Mouse (Mus musculus) heart, postnatal 0 days (tissue): ENCODE data around the gene Gmds. TPM values are rescaled to one million over a fixed set of nuclear protein-coding genes. Genes with fewer than 3 reads are reported as not detected.

Experiments
- ATAC-seq: fragments of 200-750 bp; cut with Nextera tagmentation; 2 replicates; pipeline ENCODE4 v1.8.0; 2017; ENCODE audit warnings: low read depth, moderate number of reproducible peaks, moderate library complexity; ENCODE audit not compliant: insufficient read depth
- DNase-seq: peaks from one replicate; pipeline ENCODE4 v3.0.0-alpha.2; 2016; ENCODE audit warnings: low spot score
- H3K27ac ChIP-seq: fragments of 300-500 bp; sonication (generic); 2 replicates; pipeline ENCODE4 v1.5.1; 2014; ENCODE audit warnings: low read depth, mild to moderate bottlenecking
- H3K27me3 ChIP-seq: fragments of 300-500 bp; sonication (generic); 2 replicates; pipeline ENCODE4 v1.6.1; 2014; ENCODE audit warnings: low read length, mixed read lengths; ENCODE audit not compliant: control insufficient read depth, insufficient read depth
- H3K36me3 ChIP-seq: fragments of 300-500 bp; sonication (generic); replicated peaks from 2 replicates; pipeline ENCODE4 v1.6.1; 2014; ENCODE audit warnings: low read length, mixed read lengths; ENCODE audit not compliant: control insufficient read depth, insufficient read depth
- H3K4me1 ChIP-seq: fragments of 300-500 bp; sonication (generic); 2 replicates; pipeline ENCODE4 v1.6.1; 2014; ENCODE audit warnings: antibody characterized with exemption; ENCODE audit not compliant: control insufficient read depth, insufficient read depth
- H3K4me2 ChIP-seq: fragments of 300-500 bp; sonication (generic); 2 replicates; pipeline ENCODE4 v1.6.1; 2014; ENCODE audit warnings: low read depth, mild to moderate bottlenecking, low read length, moderate library complexity
- H3K4me3 ChIP-seq: fragments of 300-500 bp; sonication (generic); 2 replicates; pipeline ENCODE4 v1.5.1; 2014; ENCODE audit warnings: low read depth, low read length
- H3K9ac ChIP-seq: fragments of 300-500 bp; sonication (generic); replicated peaks from 2 replicates; pipeline ENCODE4 v1.6.1; 2014; ENCODE audit warnings: low read depth, low read length, mixed read lengths
- H3K9me3 ChIP-seq: fragments of 300-500 bp; sonication (generic); replicated peaks from 2 replicates; pipeline ENCODE4 v1.6.1; 2016; ENCODE audit warnings: low read length; ENCODE audit not compliant: control insufficient read depth
- CTCF ChIP-seq: IDR thresholded peaks from 2 replicates; pipeline ENCODE4 v1.5.1; 2016; ENCODE audit warnings: antibody characterized with exemption, control low read depth, low read depth
- EP300 ChIP-seq: IDR thresholded peaks from 2 replicates; pipeline ENCODE4 v1.6.1; 2016; ENCODE audit warnings: antibody characterized with exemption, low read depth
- WGBS: fragments of 180-500 bp; shearing (Covaris S2); extraction: QIAGEN DNeasy Blood & Tissue Kit; methylation state at CpG from one replicate; pipeline ENCODE4 v1.1.7; 2014; 5-methylcytosine and 5-hydroxymethylcytosine counted together
- polyA plus RNA-seq: library from polyadenylated mRNA; unstranded; fragments of >200 nt; fragmentation: Nextera tagmentation; extraction: Ambion mirVana; gene quantifications from 2 replicates; pipeline ENCODE4 v1.2.1, GENCODE M21; 2015
- total RNA-seq: library from RNA; depleted of rRNA; stranded (reverse); fragments of >200 nt; gene quantifications from 2 replicates; pipeline ENCODE4 v1.2.3, GENCODE M21; 2014; ENCODE audit warnings: low replicate concordance

Gmds gene
- total and polyA plus RNA-seq, 2 experiments from 2014 or later: 1.3 to 13.0 TPM

DNA sequence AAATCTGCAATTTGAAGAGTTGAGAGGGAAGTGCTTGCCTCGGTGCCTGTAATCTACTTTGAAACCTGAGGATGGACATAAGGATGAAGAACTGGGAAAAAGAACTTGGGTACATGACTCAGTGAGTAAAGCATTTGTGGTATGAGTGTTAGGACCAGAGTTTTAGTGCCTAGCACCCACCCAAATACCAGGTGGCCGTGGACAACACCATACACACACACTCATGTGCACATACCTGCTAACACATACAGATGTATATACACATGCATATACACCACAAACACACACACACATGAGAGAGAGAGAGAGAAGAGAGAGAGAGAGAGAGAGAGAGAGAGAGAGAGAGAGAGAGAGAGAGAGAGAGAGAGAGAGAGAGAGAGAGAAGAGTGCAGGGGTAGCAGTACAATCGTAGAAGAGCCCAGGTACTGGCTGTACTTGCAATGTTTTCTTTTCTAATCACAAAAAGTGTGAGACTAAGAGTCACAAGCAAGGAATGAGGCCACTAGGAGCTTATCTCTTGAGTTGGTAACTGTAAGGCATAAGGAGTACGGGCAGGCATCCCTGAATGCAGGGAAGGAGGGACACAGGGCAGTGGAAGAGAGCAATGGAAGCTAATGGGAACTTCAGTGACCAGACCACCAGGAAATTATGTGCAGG is 33.5 kb upstream of the Gmds start:
- ATAC-seq (no peak), DNase-seq (no peak)
- Histone ChIP-seq H3K4me2 (no peak overlapping the region), H3K9me3 (0 out of 2 replicates have a peak, but pooled peaks cover 4% of the 10 kb centered on the region), H3K27ac (no peak overlapping the region), H3K27me3 (no peaks in the 10 kb centered on the region), H3K4me3 (no peak overlapping the region), H3K36me3 (no peaks in the 10 kb centered on the region), H3K4me1 (no peaks in the 10 kb centered on the region), H3K9ac (no peak overlapping the region)
- WGBS: 49% methylated on average over 4 of the region's 4 CpGs
- TF ChIP-seq CTCF (no peak), EP300 (no peak)

DNA sequence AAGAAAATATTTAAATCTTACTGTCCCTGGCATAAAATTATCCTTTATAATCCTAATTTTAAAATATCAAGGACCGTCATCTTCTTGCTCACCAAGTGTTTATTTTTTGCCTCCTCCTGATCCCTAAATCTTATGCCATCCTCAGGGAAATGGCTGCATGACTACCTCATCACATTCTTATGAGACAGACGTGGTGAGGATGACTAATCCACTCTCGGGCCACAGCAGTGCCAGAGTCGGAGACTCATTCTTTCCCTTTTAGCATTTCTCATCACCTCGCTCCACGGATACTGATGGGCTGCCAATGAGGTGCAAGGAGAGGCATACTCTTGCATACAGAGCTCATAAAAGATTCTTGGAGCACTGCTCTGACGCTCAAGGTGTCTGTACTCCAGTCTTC is 32.2 kb upstream of the Gmds start:
- Histone ChIP-seq H3K27me3 (no peaks in the 10 kb centered on the region), H3K27ac (no peak overlapping the region), H3K4me1 (no peaks in the 10 kb centered on the region), H3K4me3 (no peak overlapping the region), H3K36me3 (no peaks in the 10 kb centered on the region), H3K9me3 (0 out of 2 replicates have a peak, but pooled peaks cover 2% of the 10 kb centered on the region), H3K4me2 (no peak overlapping the region), H3K9ac (no peak overlapping the region)
- no peak for ATAC-seq
- TF ChIP-seq CTCF: no peak
- no peak for TF ChIP-seq EP300
- 50% methylated on average over 7 of the region's 7 CpGs for WGBS
- DNase-seq: no peak

DNA sequence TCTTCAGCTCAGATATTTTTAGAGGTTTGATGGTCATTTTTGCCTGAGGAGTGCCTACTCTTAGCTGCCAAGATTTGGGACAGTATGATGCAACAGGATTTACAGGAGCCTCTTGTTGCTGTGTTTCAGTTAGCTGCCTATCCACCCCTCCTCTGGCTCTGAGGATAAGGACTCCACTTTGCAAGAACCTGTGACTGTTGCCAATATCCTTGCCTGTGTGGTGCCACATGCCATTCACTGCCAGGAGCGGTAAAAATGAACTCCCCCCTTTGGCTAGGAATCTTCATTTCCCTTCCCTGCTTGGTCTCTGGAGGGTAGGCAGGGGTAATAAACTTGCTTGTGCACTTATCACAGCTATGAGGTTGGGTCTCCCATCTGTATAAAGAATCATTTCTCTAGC is 31.6 kb upstream of the Gmds start:
- TF ChIP-seq CTCF: no peak
- no peak for TF ChIP-seq EP300
- Histone ChIP-seq H3K9me3 (no peaks in the 10 kb centered on the region), H3K4me2 (no peak overlapping the region), H3K27ac (no peak overlapping the region), H3K27me3 (no peaks in the 10 kb centered on the region), H3K4me1 (no peaks in the 10 kb centered on the region), H3K36me3 (no peaks in the 10 kb centered on the region), H3K4me3 (no peak overlapping the region), H3K9ac (no peak overlapping the region)
- WGBS: 58% methylated on average over 1 of the region's 1 CpGs
- DNase-seq (no peak), ATAC-seq (no peak)

DNA sequence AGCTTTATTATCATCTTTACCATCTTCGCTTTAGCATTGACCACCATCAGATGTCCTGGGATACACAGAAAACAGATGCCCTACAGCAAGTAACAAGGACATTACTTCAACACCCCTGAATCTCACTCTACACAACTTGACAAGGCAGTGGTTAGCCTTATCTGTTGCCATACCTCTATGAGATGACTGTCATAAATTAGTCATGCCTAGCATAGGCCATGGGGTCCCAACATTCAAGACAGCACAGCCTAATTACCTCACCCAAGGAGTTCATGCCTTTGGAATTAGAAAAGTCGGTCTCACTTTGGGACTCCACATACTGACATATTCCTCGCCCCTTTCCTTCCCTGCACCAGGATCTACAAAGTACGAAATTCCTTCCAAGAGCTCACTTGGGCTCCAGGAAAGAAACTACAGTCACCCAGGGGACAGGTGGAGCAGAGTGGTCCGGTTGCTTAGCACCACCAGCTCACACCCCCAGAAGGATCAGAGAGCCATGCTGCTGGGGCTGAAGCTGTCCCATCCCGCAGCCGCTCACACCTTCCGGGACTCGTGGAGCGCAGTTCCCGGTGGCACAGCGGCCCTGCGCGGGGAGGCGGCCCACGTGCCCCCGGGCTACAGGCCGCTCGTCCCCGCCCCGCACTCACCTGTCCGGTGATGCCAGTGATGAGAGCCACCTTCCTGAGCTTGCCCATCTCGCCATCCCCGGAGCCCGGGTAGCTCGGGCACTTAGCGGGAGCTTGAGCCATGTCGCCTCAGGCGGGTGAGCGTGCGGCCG is 616 bp downstream of the Gmds start:
- Histone ChIP-seq H3K9ac (peak overlapping the region; percentile 75), H3K27ac (0 out of 2 replicates have a peak overlapping the region, but pooled peaks have one; percentile 40), H3K4me1 (peaks cover 5% of the 10 kb centered on the region; the same call in 1 of the 2 replicates), H3K9me3 (no peaks in the 10 kb centered on the region), H3K27me3 (no peaks in the 10 kb centered on the region), H3K36me3 (no peaks in the 10 kb centered on the region), H3K4me2 (peak overlapping the region; percentile 91), H3K4me3 (peak overlapping the region; percentile 77)
- TF ChIP-seq EP300 (no peak), CTCF (no peak)
- peak; percentile 10 for DNase-seq
- 6% methylated on average over 32 of the region's 32 CpGs for WGBS
- peak; percentile 47 for ATAC-seq

DNA sequence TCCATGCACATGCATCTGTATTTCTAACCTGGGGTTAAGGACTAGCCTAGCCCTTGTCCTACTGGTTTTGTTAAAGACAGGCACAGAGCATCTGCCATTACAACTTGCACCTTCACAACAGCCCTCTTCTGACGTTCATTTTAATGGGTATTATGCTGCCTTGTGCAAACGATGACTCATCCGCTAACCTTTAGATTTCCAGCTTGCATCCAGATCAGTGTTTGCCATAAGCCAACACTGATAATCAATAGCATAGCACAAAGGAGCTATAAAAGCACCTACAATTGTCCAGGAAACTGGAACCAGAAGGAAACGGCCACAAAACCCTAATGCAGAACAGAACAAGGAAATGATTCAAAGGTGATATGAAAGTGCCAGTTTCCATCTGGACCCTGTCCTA is 20.2 kb downstream of the Gmds start:
- no peak for TF ChIP-seq CTCF
- TF ChIP-seq EP300: no peak
- ATAC-seq: no peak
- Histone ChIP-seq H3K36me3 (no peaks in the 10 kb centered on the region), H3K9ac (no peak overlapping the region), H3K4me1 (no peaks in the 10 kb centered on the region), H3K9me3 (no peaks in the 10 kb centered on the region), H3K27me3 (no peaks in the 10 kb centered on the region), H3K4me3 (no peak overlapping the region), H3K4me2 (no peak overlapping the region), H3K27ac (no peak overlapping the region)
- 76% methylated on average over 4 of the region's 4 CpGs for WGBS
- no peak for DNase-seq
